Mouse (Mus musculus) thymus, adult 2 months (tissue): ENCODE measurements around the gene Tnip3. TPM values are rescaled to one million over a fixed set of nuclear protein-coding genes. Genes with fewer than 3 reads are reported as not detected.
A peak's percentile ranks its signal among the peaks of the same experiment; 100 is the strongest.

Experiments
- DNase-seq: peaks from one replicate; pipeline ENCODE4 v3.0.0; 2021
- H3K27ac ChIP-seq: fragments of 200-500 bp; 2 replicates; pipeline ENCODE4 v1.5.1; 2012; ENCODE audit warnings: low read length, control low read depth; ENCODE audit not compliant: control insufficient read depth, insufficient read depth
- H3K27me3 ChIP-seq: fragments of 200-500 bp; 2 replicates; pipeline ENCODE4 v1.6.1; 2012; ENCODE audit warnings: mild to moderate bottlenecking, low read length, moderate library complexity, mixed read lengths; ENCODE audit not compliant: control insufficient read depth, insufficient read depth
- H3K36me3 ChIP-seq: fragments of 200-500 bp; 2 replicates; pipeline ENCODE4 v1.6.1; 2012; ENCODE audit warnings: mild to moderate bottlenecking, low read length, moderate library complexity; ENCODE audit not compliant: control insufficient read depth, insufficient read depth
- H3K4me1 ChIP-seq: fragments of 200-500 bp; replicated peaks from 2 replicates; pipeline ENCODE4 v1.6.1; 2012; ENCODE audit warnings: low read length; ENCODE audit not compliant: control insufficient read depth, insufficient read depth
- H3K4me3 ChIP-seq: fragments of 200-500 bp; 2 replicates; pipeline ENCODE4 v1.5.1; 2012; ENCODE audit warnings: mild to moderate bottlenecking, low read length, control low read depth, moderate library complexity; ENCODE audit not compliant: control insufficient read depth, insufficient read depth
- CTCF ChIP-seq: fragments of 200-500 bp; IDR thresholded peaks from 2 replicates; pipeline ENCODE4 v1.5.1; 2012; ENCODE audit warnings: mild to moderate bottlenecking, control low read depth, low read length, moderate library complexity, borderline replicate concordance; ENCODE audit not compliant: control insufficient read depth, poor library complexity, insufficient read depth; ENCODE audit errors: extremely low read depth
- POLR2A ChIP-seq: fragments of 200-500 bp; IDR thresholded peaks from 2 replicates; pipeline ENCODE4 v1.6.1; 2012; ENCODE audit warnings: mild to moderate bottlenecking, low read length, control low read depth, moderate library complexity; ENCODE audit not compliant: control insufficient read depth, poor library complexity, insufficient read depth; ENCODE audit errors: extremely low read depth
- WGBS: fragments of 180-500 bp; shearing (Covaris S2); methylation state at CpG from one replicate; pipeline ENCODE4 v1.1.7; 2018; 5-methylcytosine and 5-hydroxymethylcytosine counted together
- polyA plus RNA-seq: library from polyadenylated mRNA; depleted of rRNA; stranded (reverse); fragments of >200 nt; gene quantifications from 2 replicates; pipeline ENCODE4 v1.2.3, GENCODE M21; 2012

The Tnip3 gene
- polyA plus RNA-seq, 1 experiment = 1.8 TPM

DNA sequence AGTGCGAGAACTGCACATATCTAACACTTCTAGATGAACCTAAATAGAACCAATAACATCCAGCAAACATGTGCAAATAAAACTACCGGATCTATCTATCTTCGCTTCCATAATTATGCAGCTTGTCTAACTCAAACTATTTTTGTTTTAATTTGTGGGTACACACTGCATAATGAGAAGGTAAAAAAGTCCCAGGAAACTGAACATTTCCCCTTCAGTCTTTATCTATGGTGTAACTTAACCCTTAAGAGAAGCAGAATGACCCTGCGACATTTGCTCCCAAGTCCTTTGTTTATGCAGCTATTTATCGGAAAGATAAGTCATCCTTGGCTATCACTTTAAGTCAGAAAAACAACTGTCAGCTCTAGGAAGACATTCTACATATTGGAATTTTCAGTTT lies 107.1 kb downstream of the Tnip3 start:
- no peak for TF ChIP-seq CTCF
- no peak for TF ChIP-seq POLR2A
- Histone ChIP-seq H3K36me3 (no peaks in the 10 kb centered on the region), H3K4me3 (no peak overlapping the region), H3K27me3 (no peaks in the 10 kb centered on the region), H3K4me1 (no peaks in the 10 kb centered on the region), H3K27ac (no peak overlapping the region)
- WGBS = 95% methylated on average over 5 of the region's 5 CpGs
- DNase-seq = no peak

DNA sequence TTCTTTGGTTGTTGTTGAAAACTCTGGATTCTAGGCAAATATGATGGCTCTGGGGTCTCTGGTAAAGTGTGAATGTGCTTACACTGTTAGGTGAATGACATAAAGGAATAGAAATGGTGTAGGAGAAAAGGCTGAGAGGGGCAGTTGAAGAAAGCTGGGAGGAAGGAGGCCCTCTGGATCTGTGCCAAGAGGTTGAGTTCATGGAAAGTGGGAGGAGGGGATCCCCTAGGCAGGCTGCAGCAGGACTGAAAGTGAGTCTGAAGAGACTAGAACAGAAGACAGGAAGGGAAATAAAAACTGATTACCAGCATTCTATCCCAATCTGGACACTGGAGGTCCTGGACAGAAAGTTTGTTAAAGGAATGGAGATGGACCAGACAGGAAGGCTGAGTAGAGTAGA lies 117.3 kb downstream of the Tnip3 start:
- no peak for DNase-seq
- H3K27ac ChIP-seq = no peak overlapping the region
- no peak overlapping the region for H3K4me3 ChIP-seq
- no peaks in the 10 kb centered on the region for H3K27me3 ChIP-seq
- H3K4me1 ChIP-seq = peaks cover 3% of the 10 kb centered on the region; the same call in 1 of the 2 replicates
- no peaks in the 10 kb centered on the region for H3K36me3 ChIP-seq
- TF ChIP-seq POLR2A = no peak
- TF ChIP-seq CTCF = no peak

DNA sequence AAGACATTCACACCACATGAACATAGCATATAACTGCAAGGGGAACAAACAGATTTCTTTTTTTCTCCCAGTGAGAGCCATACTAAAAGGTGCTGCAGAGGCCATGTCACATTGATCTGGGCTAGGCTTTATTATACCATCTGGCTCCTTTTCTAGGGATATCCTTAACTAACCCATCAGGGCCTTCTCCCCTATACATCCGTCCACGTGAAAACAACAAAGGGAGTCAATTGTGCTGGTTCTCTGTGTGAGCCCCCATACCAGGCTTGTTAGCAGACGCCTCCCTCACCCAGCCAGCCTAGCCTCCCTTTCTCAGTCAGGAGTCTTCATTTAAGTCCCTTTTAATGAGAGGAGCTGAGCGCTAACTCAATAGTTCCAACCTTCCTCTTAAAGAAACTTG lies 119.0 kb downstream of the Tnip3 start:
- no peak overlapping the region for H3K27ac ChIP-seq
- H3K4me1 ChIP-seq = peaks cover 11% of the 10 kb centered on the region
- TF ChIP-seq CTCF (no peak), POLR2A (no peak)
- WGBS = 97% methylated on average over 4 of the region's 4 CpGs
- H3K36me3 ChIP-seq = no peaks in the 10 kb centered on the region
- no peaks in the 10 kb centered on the region for H3K27me3 ChIP-seq
- no peak overlapping the region for H3K4me3 ChIP-seq
- no peak for DNase-seq

DNA sequence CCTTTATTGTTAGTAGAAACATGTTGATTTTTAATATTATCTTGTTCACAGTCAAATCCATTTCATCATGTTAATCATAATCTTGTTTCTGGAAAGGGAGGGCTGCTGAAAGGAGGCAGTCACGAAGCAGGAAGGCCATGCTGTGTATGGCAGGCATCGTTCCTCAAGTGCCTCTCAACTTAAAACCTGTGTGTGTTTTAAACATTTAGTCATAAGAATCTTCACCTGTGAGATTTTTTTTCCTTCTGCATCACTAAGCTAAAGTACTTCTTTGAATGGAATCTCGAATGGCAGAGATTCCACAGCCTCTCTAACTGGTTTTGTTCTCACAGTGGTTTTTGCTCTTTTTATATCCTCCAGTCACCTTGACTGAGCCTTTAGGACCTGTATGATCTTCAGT lies 121.3 kb downstream of the Tnip3 start:
- H3K4me3 ChIP-seq = no peak overlapping the region
- TF ChIP-seq CTCF (no peak), POLR2A (no peak)
- no peak overlapping the region for H3K27ac ChIP-seq
- H3K36me3 ChIP-seq = no peaks in the 10 kb centered on the region
- no peaks in the 10 kb centered on the region for H3K27me3 ChIP-seq
- WGBS = 76% methylated on average over 3 of the region's 3 CpGs
- H3K4me1 ChIP-seq = peaks cover 12% of the 10 kb centered on the region
- DNase-seq = no peak

DNA sequence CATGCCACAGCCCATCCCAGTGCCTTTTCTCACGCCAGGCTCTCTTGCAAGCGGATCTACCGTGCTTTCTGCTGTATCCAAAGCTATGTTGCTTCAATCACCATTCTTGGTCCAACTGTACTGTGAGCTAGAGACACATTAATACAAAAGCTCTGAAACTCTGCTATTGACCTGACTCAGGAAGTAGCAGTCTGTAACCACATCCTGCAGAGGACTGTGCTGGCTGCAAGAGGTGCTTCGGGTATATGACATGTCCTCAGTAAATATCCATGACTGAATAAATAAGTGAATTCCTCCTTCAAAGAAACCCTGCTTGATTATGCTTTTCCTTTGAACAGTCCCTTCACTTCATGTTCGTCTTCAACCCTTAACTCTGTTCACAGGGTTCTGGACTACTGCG lies 122.6 kb downstream of the Tnip3 start:
- Histone ChIP-seq H3K36me3 (no peaks in the 10 kb centered on the region), H3K27ac (peak overlapping the region; percentile 91), H3K4me3 (no peak overlapping the region), H3K4me1 (peaks cover 12% of the 10 kb centered on the region), H3K27me3 (no peaks in the 10 kb centered on the region)
- DNase-seq = peak; percentile 52
- TF ChIP-seq POLR2A (no peak), CTCF (no peak)
- WGBS = 19% methylated on average over 6 of the region's 6 CpGs

DNA sequence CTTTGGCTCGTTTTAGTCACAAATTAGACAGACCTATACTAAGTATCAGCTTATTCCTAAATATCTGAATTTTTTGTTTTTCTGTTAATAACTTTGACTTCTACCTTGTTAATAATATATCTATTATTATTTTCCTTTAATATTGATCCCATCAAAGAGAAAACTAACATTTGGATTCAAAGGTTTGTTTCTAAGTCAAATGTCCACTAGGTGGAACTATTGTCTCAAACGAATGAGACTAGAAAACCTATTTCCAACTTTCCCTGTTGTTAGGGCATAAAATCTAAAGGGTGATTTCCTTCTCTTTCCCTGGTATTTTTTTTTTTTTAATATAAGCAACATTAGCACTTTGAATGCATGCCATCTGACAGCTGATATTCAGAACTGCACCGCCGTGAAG lies 126.3 kb downstream of the Tnip3 start:
- 59% methylated on average over 4 of the region's 4 CpGs for WGBS
- Histone ChIP-seq H3K36me3 (no peaks in the 10 kb centered on the region), H3K4me1 (peaks cover 12% of the 10 kb centered on the region), H3K4me3 (no peak overlapping the region), H3K27me3 (no peaks in the 10 kb centered on the region), H3K27ac (no peak overlapping the region)
- no peak for TF ChIP-seq CTCF
- TF ChIP-seq POLR2A = no peak
- no peak for DNase-seq

DNA sequence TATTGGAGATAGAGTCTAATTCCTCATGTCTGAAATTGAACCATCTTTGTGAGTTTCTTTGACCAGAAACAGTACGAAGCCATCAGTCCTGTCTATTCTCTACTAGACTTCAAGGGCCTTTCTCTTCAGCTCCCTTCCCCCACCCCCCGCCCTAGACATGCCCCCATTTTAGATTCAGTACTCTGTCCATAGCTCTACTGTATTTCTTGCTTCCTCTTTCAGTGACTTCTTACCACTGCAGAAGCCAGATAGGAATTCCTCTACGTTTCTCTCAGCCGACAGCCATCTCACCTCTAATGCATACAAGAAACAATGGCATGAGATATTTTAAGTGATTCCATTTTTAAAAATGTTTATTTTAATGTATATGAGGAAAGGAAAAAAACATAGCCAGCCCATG lies 136.2 kb downstream of the Tnip3 start:
- Histone ChIP-seq H3K36me3 (no peaks in the 10 kb centered on the region), H3K4me3 (no peak overlapping the region), H3K4me1 (peaks cover 3% of the 10 kb centered on the region; the same call in 1 of the 2 replicates), H3K27ac (no peak overlapping the region), H3K27me3 (no peaks in the 10 kb centered on the region)
- 52% methylated on average over 4 of the region's 4 CpGs for WGBS
- TF ChIP-seq CTCF (no peak), POLR2A (no peak)
- no peak for DNase-seq
